Mouse (Mus musculus) MEL (cell line): ENCODE data around the gene Nutf2-ps1.

ENCODE experiments used
- EP300 ChIP-seq, 2 experiments: IDR thresholded peaks; 2 replicates each; pipeline ENCODE4 v1.6.1; 2011; ENCODE audit warnings: improper control_type of control experiment in 2 of 2, low read length in 2 of 2, low read depth in 1 of 2, mild to moderate bottlenecking in 1 of 2
- MAFK ChIP-seq: IDR thresholded peaks from 2 replicates; pipeline ENCODE4 v1.6.1; 2011; ENCODE audit warnings: low read depth, mild to moderate bottlenecking, low read length, improper control_type of control experiment, borderline replicate concordance

- TF ChIP-seq MAFK (no peak), EP300 (IDR thresholded peaks at IDR 0.05; ENCODE audit: low read depth in 1 of 2, low read length in 2 of 2) (no peak)
Observed at GRCm38 (mm10) chr19:53557267-53557936, 31.5 kb downstream of the Nutf2-ps1 start.
